Mouse (Mus musculus): ENCODE measurements at regions not wholly inside any gene's neighbourhood (a gene's known extent, or its start where the extent isn't known, plus 50 kb on each side); places are given as distances from the start of the nearest gene placed in this dataset.

DNA sequence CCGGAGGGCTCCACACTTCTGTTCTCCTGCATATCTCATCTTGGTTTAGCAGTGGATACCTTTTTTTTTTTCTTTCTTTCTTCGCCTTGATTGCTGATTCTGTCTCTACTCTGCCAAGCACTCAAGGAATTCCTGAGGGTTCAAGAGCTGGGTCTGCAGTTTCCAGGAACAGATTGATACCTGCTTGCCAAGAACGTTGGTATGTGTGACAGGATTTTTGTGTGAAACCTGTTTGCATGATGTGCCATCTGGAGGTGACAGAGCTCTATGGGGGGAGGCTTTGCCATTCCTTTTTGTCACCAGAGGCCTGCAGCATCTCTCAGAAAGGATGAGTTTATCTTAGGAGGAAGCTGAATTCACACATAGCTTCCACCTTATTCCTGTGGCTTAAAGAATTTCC, 255.6 kb upstream of the Tas2r119 start:
- DNase-seq (no peak), ATAC-seq (ENCODE audit: low FRiP score, low TSS enrichment) (no peak)
- no peaks in the 10 kb centered on the region for H3K4me1 ChIP-seq (ENCODE audit: control insufficient read depth, insufficient read depth, low read length)
- H3K4me3 ChIP-seq (replicated peaks; ENCODE audit: low read depth, low read length): no peak overlapping the region
- 94% methylated on average over 3 of the region's 3 CpGs for WGBS
- no peaks in the 10 kb centered on the region for H3K27me3 ChIP-seq (ENCODE audit: control insufficient read depth, insufficient read depth, low read length)
- H3K4me2 ChIP-seq (ENCODE audit: low read length): no peak overlapping the region
- H3K27ac ChIP-seq (replicated peaks; ENCODE audit: low read depth, low read length): no peak overlapping the region
- H3K9ac ChIP-seq (replicated peaks; ENCODE audit: low read length): no peak overlapping the region
- 0 out of 2 replicates have a peak, but pooled peaks cover 6% of the 10 kb centered on the region for H3K9me3 ChIP-seq (ENCODE audit: control insufficient read depth, low read length)
- no peaks in the 10 kb centered on the region for H3K36me3 ChIP-seq (ENCODE audit: control insufficient read depth, insufficient read depth, low read length)

DNA sequence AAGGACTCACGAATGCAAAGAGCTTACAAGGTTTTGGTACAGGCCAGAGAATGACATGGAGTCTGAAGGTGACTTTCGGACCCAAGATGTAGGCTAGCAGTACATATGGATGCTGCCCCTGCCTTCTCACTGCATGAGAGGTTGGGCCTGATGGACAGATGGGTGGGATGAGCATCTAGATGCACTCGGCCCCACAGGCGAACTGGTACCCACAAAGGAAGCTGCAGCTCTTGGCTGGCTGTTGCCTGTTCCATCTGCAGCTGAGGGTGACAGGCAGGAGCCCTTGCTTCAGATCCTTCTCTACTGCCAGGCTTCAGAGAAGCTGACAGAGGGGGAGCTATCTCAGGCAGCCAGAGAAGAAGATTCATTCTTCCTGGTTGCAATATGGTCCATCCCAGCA, 216.8 kb upstream of the Tas2r119 start:
- H3K9me3 ChIP-seq (ENCODE audit: control insufficient read depth, low read length): no peaks in the 10 kb centered on the region
- no peak overlapping the region for H3K9ac ChIP-seq (replicated peaks; ENCODE audit: low read length)
- H3K4me2 ChIP-seq (ENCODE audit: low read length): no peak overlapping the region
- DNase-seq: no peak
- H3K27me3 ChIP-seq (ENCODE audit: control insufficient read depth, insufficient read depth, low read length): no peaks in the 10 kb centered on the region
- no peak for ATAC-seq (ENCODE audit: low FRiP score, low TSS enrichment)
- no peaks in the 10 kb centered on the region for H3K36me3 ChIP-seq (ENCODE audit: control insufficient read depth, insufficient read depth, low read length)
- no peaks in the 10 kb centered on the region for H3K4me1 ChIP-seq (ENCODE audit: control insufficient read depth, insufficient read depth, low read length)
- H3K27ac ChIP-seq (replicated peaks; ENCODE audit: low read depth, low read length): no peak overlapping the region
- 86% methylated on average over 4 of the region's 4 CpGs for WGBS
- no peak overlapping the region for H3K4me3 ChIP-seq (replicated peaks; ENCODE audit: low read depth, low read length)

DNA sequence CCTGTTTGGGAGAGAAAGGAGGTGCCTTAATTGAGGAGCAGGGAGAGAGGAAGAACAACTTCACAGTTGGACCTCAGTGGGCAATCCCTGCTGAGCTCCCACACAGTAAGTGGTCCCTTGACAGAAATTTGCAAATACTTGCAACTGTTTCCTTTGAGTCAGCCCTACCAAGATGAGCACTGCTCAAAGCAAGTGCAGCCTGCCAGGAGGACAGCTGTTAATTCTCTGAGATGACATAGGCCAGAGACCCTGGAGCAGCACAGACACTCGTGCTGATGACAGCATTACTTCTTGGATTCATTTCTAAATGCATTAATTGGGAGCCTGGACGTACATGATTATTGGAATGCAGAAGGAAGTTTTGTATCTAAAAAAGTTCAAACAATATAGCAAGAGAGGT, 215.1 kb upstream of the Tas2r119 start:
- Histone ChIP-seq H3K36me3 (ENCODE audit: control insufficient read depth, insufficient read depth, low read length) (no peaks in the 10 kb centered on the region), H3K4me1 (ENCODE audit: control insufficient read depth, insufficient read depth, low read length) (no peaks in the 10 kb centered on the region), H3K9me3 (ENCODE audit: control insufficient read depth, low read length) (no peaks in the 10 kb centered on the region), H3K9ac (replicated peaks; ENCODE audit: low read length) (no peak overlapping the region), H3K4me3 (replicated peaks; ENCODE audit: low read depth, low read length) (no peak overlapping the region), H3K4me2 (ENCODE audit: low read length) (no peak overlapping the region), H3K27me3 (ENCODE audit: control insufficient read depth, insufficient read depth, low read length) (no peaks in the 10 kb centered on the region), H3K27ac (replicated peaks; ENCODE audit: low read depth, low read length) (no peak overlapping the region)
- DNase-seq: no peak
- 55% methylated on average over 2 of the region's 2 CpGs for WGBS
- ATAC-seq (ENCODE audit: low FRiP score, low TSS enrichment): no peak

DNA sequence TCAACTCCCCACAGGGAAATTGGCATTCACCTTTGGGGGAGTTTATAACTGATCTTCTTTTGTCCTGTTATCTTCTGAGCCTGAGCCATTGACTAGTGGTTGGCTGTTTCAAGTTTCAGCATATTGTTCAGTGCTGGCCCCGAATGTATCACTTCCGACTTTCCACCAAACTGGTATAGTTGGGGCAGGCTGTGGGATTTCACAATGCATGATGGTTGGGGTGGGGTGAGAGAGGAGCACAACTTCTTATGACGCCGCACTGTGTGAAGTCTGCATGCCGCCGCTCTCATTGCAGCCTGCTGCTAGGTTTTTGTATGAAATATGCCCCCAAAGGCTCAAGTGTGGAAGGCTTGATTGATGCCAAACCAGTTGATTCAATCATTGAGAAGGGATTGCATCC, 212.2 kb upstream of the Tas2r119 start:
- WGBS: 92% methylated on average over 6 of the region's 6 CpGs

DNA sequence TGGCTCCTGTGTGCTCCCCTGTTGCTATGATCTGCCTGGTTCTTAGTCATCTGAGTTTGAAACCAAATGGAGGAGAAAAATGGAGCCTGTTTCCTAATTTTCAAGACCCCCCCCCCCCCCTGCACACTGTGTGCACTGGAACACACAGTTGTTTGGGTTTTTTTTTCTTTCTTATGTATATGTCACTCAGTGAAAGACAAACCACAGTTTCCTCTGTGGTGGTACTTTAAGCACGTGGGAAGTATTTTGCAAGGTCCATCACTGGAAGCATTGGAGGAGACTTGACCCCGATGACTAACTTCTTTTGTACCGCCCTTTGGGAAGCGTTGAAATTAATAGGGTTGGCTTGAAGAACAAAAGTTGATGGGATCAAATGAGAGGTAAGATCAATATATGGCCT, 211.5 kb upstream of the Tas2r119 start:
- Histone ChIP-seq H3K27ac (replicated peaks; ENCODE audit: low read depth, low read length) (no peak overlapping the region), H3K9ac (replicated peaks; ENCODE audit: low read length) (no peak overlapping the region), H3K27me3 (ENCODE audit: control insufficient read depth, insufficient read depth, low read length) (no peaks in the 10 kb centered on the region), H3K4me1 (ENCODE audit: control insufficient read depth, insufficient read depth, low read length) (no peaks in the 10 kb centered on the region), H3K9me3 (ENCODE audit: control insufficient read depth, low read length) (no peaks in the 10 kb centered on the region), H3K4me3 (replicated peaks; ENCODE audit: low read depth, low read length) (no peak overlapping the region), H3K36me3 (ENCODE audit: control insufficient read depth, insufficient read depth, low read length) (no peaks in the 10 kb centered on the region), H3K4me2 (ENCODE audit: low read length) (no peak overlapping the region)
- 94% methylated on average over 4 of the region's 4 CpGs for WGBS
- ATAC-seq (ENCODE audit: low FRiP score, low TSS enrichment): no peak
- DNase-seq: no peak

More for the DNA sequence above, 212.2 kb upstream of the Tas2r119 start:
- Histone ChIP-seq H3K4me2 (ENCODE audit: low read length) (no peak overlapping the region), H3K27ac (replicated peaks; ENCODE audit: low read depth, low read length) (no peak overlapping the region), H3K9me3 (ENCODE audit: control insufficient read depth, low read length) (no peaks in the 10 kb centered on the region), H3K27me3 (ENCODE audit: control insufficient read depth, insufficient read depth, low read length) (no peaks in the 10 kb centered on the region), H3K4me1 (ENCODE audit: control insufficient read depth, insufficient read depth, low read length) (no peaks in the 10 kb centered on the region), H3K4me3 (replicated peaks; ENCODE audit: low read depth, low read length) (no peak overlapping the region), H3K36me3 (ENCODE audit: control insufficient read depth, insufficient read depth, low read length) (no peaks in the 10 kb centered on the region), H3K9ac (replicated peaks; ENCODE audit: low read length) (no peak overlapping the region)
- ATAC-seq (ENCODE audit: low FRiP score, low TSS enrichment): no peak
- DNase-seq: no peak

DNA sequence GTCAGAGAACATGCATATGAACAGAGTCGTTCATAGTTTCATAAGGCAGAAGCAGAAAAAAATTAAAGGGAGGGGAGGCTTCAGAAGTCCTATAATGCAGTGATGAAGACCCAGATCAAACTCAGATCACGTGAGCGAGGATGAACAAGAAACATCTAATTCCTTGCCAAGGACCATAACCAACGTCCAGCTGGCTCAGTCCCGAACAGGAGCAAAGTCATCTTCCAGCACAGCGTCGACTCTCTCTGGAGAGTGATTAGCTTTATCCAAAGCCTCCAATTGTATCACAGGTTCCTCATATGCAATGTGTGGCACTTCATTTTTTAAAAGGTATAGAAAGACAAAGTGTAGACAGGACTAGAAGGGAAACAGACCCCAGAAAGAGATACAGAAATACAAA, 204.2 kb upstream of the Tas2r119 start:
- ATAC-seq (ENCODE audit: low FRiP score, low TSS enrichment): no peak
- WGBS: 92% methylated on average over 7 of the region's 7 CpGs

DNA sequence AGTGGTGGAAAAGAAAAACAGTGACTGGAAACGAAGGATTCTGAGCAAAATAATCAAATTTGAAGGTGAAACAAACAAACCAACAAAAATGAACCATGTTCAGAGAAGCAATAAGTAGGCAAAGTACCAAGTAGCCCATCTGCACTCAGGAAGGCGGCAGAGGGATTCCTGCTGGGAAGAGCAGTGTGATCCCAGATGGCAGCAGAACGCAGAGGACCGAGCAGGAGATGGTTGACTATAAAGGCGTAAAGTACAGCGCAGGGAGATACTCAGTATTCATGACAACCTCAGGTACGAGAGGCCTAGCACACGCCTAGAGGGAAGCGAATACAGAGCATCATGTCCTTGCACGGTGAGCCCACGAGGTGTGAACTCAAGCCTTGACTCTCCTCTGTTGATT, 203.2 kb upstream of the Tas2r119 start:
- no peak overlapping the region for H3K4me3 ChIP-seq (replicated peaks; ENCODE audit: low read depth, low read length)
- no peaks in the 10 kb centered on the region for H3K4me1 ChIP-seq (ENCODE audit: control insufficient read depth, insufficient read depth, low read length)
- ATAC-seq (ENCODE audit: low FRiP score, low TSS enrichment) (no peak), DNase-seq (no peak)
- H3K27ac ChIP-seq (replicated peaks; ENCODE audit: low read depth, low read length): no peak overlapping the region
- 90% methylated on average over 11 of the region's 11 CpGs for WGBS
- H3K27me3 ChIP-seq (ENCODE audit: control insufficient read depth, insufficient read depth, low read length): no peaks in the 10 kb centered on the region
- no peak overlapping the region for H3K4me2 ChIP-seq (ENCODE audit: low read length)
- no peaks in the 10 kb centered on the region for H3K36me3 ChIP-seq (ENCODE audit: control insufficient read depth, insufficient read depth, low read length)
- no peak overlapping the region for H3K9ac ChIP-seq (replicated peaks; ENCODE audit: low read length)
- no peaks in the 10 kb centered on the region for H3K9me3 ChIP-seq (ENCODE audit: control insufficient read depth, low read length)

More for the DNA sequence above, 204.2 kb upstream of the Tas2r119 start:
- Histone ChIP-seq H3K4me2 (ENCODE audit: low read length) (no peak overlapping the region), H3K27ac (replicated peaks; ENCODE audit: low read depth, low read length) (no peak overlapping the region), H3K4me1 (ENCODE audit: control insufficient read depth, insufficient read depth, low read length) (no peaks in the 10 kb centered on the region), H3K4me3 (replicated peaks; ENCODE audit: low read depth, low read length) (no peak overlapping the region), H3K9ac (replicated peaks; ENCODE audit: low read length) (no peak overlapping the region), H3K27me3 (ENCODE audit: control insufficient read depth, insufficient read depth, low read length) (no peaks in the 10 kb centered on the region), H3K9me3 (ENCODE audit: control insufficient read depth, low read length) (no peaks in the 10 kb centered on the region), H3K36me3 (ENCODE audit: control insufficient read depth, insufficient read depth, low read length) (no peaks in the 10 kb centered on the region)
- DNase-seq: no peak

DNA sequence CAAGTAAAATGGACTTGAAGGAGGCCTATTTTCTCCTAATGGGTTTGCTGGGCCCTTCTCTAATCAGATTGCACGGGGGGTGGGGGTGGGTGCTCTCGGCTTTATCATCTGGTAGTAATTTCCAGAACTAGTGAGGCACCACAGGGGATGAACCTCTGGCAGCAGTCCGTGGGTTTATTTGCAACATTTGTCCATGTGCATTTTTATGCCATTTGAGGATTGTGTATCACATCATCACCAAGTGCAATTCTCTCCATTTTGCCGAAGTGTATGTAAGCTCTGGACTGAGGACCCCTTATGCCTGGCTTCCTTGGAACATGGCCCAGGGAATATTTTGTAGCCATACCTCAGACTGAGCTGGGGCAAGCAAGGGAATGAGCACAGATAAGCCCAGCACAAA, 200.6 kb upstream of the Tas2r119 start:
- Histone ChIP-seq H3K4me2 (ENCODE audit: low read length) (no peak overlapping the region), H3K36me3 (ENCODE audit: control insufficient read depth, insufficient read depth, low read length) (no peaks in the 10 kb centered on the region), H3K27me3 (ENCODE audit: control insufficient read depth, insufficient read depth, low read length) (no peaks in the 10 kb centered on the region), H3K9me3 (ENCODE audit: control insufficient read depth, low read length) (no peaks in the 10 kb centered on the region), H3K4me3 (replicated peaks; ENCODE audit: low read depth, low read length) (no peak overlapping the region), H3K27ac (replicated peaks; ENCODE audit: low read depth, low read length) (no peak overlapping the region), H3K4me1 (ENCODE audit: control insufficient read depth, insufficient read depth, low read length) (no peaks in the 10 kb centered on the region), H3K9ac (replicated peaks; ENCODE audit: low read length) (no peak overlapping the region)
- 85% methylated on average over 4 of the region's 4 CpGs for WGBS
- DNase-seq: no peak
- ATAC-seq (ENCODE audit: low FRiP score, low TSS enrichment): no peak

DNA sequence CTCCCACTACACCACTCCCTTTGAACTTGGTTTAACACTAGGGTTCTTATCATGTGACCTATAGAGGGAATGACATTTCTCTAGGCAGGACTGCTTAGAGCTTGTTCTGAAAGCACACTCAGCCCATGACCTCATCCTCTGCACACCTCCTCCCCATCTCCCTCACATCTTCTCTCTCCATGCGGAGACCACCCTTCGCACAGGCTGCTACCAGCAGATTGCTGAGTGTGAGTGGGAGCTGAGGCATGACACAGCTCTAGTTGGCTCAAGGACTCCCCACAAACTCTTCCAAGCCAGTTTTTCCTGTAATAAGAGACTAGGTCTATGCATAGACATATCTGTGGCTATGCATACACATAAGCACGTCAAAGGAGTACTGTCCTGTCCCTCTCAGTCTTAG, 199.5 kb upstream of the Tas2r119 start:
- no peak overlapping the region for H3K9ac ChIP-seq (replicated peaks; ENCODE audit: low read length)
- H3K4me2 ChIP-seq (ENCODE audit: low read length): no peak overlapping the region
- no peak for DNase-seq
- H3K27ac ChIP-seq (replicated peaks; ENCODE audit: low read depth, low read length): no peak overlapping the region
- H3K27me3 ChIP-seq (ENCODE audit: control insufficient read depth, insufficient read depth, low read length): no peaks in the 10 kb centered on the region
- no peaks in the 10 kb centered on the region for H3K4me1 ChIP-seq (ENCODE audit: control insufficient read depth, insufficient read depth, low read length)
- no peak for ATAC-seq (ENCODE audit: low FRiP score, low TSS enrichment)
- H3K9me3 ChIP-seq (ENCODE audit: control insufficient read depth, low read length): no peaks in the 10 kb centered on the region
- no peaks in the 10 kb centered on the region for H3K36me3 ChIP-seq (ENCODE audit: control insufficient read depth, insufficient read depth, low read length)
- 83% methylated on average over 3 of the region's 3 CpGs for WGBS
- H3K4me3 ChIP-seq (replicated peaks; ENCODE audit: low read depth, low read length): no peak overlapping the region
